Mouse (Mus musculus): ENCODE results near the gene Calm1. TPM values are rescaled to one million over a fixed set of nuclear protein-coding genes. Genes with fewer than 3 reads are reported as not detected.
A peak's percentile ranks its signal among the peaks of the same experiment; 100 is the strongest.
"Not testable (repeated sequence)": the region's sequence is repeated elsewhere in the genome, so short reads cannot be mapped to it uniquely, and the experiment has no call there.

Gene Calm1
- polyA plus RNA-seq (2012; rRNA removed), result 319 and 402 TPM in 2 replicates

GRCm38 (mm10) chr12:100198967-100199660 lies at the start of gene Calm1:
TSS of gene Calm1 (plus strand) at chr12:100199435.
- DNase-seq (ENCODE audit: low read depth), result no peak

- no peak for DNase-seq (ENCODE audit: low read depth)
These were observed 46.8 kb upstream of the Calm1 start for GRCm38 (mm10) chr12:100152466-100152865.

DNA sequence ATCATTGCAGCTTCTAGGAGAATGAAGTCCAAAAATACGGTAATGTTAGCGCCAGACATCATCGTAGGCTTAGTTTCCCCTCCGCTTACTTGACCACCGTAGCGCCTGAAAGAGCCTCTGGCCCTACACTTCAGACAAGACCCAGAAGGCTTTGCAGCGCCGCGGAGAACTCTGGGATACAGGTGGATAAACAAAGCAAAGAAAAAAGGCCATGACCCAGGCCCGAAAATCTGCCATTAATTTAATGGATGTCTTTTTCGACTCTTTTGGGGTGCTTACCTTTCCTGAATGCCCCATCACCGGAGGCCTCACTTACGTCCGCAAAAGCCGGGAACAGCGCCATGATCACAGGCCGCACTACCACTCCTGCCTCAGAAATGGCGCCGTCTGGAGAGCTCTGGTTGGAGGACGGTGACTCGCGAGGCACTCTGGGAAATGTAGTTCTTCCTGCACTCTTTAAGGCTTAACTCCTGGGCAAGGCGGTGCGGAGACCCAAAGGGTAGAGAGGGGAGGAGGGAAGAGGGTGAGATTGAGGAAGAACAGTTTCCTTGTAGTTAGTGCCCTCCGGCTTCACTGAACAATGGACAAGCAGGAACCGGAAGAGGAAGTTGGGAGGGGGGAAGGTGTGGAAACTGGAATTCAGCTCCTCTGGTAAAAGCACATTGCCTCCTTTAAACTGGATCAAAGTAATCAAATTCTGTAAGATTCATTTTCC lies 39.8 kb upstream of the Calm1 start, which contains the start of gene Nrde2:
Nrde2 (minus strand) TSS at position 393 of the 715 bp plus-strand sequence.
- DNase-seq (ENCODE audit: low read depth), result peak; percentile 75

GRCm38 (mm10) chr12:100164991-100165500 lies 34.2 kb upstream of the Calm1 start:
- no peak for DNase-seq (ENCODE audit: low read depth)

- DNase-seq (ENCODE audit: low read depth), result no peak
These were observed 33.1 kb upstream of the Calm1 start for GRCm38 (mm10) chr12:100166177-100166576.

- DNase-seq (ENCODE audit: low read depth), result no peak
These were observed 32.3 kb upstream of the Calm1 start for GRCm38 (mm10) chr12:100166939-100167338.

DNA sequence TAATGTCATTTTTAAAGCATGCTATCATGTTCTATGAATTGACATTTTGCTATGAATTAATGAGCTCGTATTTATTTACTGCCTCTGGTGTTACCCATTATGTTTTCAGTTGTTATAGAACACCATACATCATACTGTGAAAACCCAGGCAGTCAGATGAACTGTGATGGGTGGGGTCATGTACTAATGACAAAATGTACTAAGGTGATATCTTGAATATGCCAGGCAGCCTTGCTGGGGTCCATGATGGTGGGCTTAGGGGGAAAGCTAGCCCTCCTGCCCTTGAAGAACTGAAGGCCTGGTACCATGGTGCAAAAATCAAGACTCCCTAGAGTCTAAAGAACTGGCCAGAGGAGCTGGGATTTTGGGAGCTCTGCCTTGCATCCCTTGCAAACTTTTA lies 31.7 kb upstream of the Calm1 start:
- DNase-seq (ENCODE audit: low read depth), result no peak

DNA sequence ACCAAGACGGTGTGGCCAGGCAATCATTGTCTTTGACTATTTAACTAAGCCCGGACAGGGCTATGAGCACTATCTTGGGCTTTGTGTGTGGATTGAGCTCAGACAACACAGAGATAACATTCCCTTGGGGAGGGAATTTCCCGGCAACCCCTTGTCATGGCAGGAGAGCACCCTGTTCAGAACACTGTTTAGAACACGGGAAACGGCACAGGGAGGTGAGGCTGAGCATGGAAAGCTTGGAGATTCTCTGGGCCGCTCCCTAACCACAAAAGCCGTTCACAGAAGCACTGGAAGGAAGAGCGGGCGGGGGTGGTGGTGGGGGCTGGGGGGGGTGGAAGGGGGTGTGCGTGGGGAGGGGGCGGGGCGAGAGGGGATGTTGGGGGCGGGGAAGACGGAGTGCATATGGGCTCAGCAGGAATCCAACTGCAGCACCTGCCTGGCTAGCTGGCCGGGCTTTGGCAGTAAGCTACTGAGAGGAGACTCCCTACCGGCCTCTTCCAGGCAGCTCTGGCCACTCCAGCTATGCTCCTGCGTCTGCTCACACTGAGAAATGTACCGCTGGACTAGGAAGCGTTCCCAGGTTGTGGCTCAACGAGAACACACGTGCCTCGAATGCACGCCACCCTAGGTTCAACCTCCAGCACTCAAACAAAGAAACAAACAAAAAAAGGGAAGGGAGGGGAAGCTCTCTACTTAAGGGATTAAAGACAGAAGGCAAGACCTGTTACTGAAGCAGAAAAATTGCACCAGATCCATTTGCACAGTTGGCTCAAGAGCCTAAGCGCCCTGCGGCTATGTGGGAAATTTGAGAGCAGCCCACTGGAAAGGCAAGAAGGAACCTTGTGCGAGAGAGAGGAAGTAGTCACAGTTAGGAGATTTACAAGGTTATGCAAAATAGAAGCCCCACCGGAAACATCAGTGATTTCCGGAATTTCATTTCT lies 31.0 kb upstream of the Calm1 start:
- no peak for DNase-seq (ENCODE audit: low read depth)

GRCm38 (mm10) chr12:100172481-100172880 lies 26.8 kb upstream of the Calm1 start:
- DNase-seq (ENCODE audit: low read depth), result no peak

GRCm38 (mm10) chr12:100176469-100177056 lies 22.7 kb upstream of the Calm1 start:
- DNase-seq (ENCODE audit: low read depth), result no peak

GRCm38 (mm10) chr12:100178898-100179440 lies 20.3 kb upstream of the Calm1 start:
- DNase-seq (ENCODE audit: low read depth), result no peak

- DNase-seq (ENCODE audit: low read depth), result no peak
These were observed 18.4 kb upstream of the Calm1 start for GRCm38 (mm10) chr12:100180802-100181201.

DNA sequence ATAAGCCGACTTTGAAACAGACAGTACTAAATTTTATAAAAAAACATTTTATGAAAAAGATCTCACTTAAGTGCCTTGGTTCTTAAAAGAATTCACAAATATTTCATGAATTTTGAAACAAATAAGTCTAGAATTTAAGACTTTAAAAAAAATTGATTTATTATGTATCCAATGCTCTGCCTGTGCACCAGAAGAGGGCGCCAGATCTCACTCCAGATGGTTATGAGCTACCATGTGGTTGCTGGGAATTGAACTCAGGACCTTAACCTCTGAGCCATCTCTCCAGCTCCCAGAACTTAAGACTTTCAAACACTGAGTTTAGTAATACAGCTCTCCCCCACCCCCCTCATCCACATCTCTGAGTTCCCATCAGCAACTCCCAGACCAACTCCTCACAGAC lies 16.6 kb upstream of the Calm1 start:
- DNase-seq (ENCODE audit: low read depth), result no peak

GRCm38 (mm10) chr12:100183970-100184369 lies 15.3 kb upstream of the Calm1 start:
- no peak for DNase-seq (ENCODE audit: low read depth)

- DNase-seq (ENCODE audit: low read depth), result not testable (repeated sequence)
These were observed 14.3 kb upstream of the Calm1 start for GRCm38 (mm10) chr12:100184976-100185375.

DNA sequence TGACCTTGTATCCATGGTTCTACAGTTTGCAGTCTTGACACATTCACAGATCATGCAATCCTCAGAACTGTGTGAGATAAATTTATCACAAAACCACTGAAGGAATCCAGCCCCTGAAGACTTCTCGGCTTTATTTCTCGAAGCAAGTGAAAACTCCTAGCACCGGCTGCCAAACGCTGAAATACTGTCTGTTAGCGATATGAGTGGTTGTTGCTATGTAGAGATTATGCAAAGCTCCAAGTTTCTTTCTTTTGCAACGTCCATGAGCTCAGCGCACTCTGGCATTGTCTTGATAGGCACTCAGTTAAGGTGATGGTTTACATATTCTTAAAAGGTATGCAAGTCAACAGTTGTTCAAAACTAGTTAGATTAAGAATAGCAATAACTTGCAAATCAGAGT lies 13.3 kb upstream of the Calm1 start:
- no peak for DNase-seq (ENCODE audit: low read depth)

DNA sequence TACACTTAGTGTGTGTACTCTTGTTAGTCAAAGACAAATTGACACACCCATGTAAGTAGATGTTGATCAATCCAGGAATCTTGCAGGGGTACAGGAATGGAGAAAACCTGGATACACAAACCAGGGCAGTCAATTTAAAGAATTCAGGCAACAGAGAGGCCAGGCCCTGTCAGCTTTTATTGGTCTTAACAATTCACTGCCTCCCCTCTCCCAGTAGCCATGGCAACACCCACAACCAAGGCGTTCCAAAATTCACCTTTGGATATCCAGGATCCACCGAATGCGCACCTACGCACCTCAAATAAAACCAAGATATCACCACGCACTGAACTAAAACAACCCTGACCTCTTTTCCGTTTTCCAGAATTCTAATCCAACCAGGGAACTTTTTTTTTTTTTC lies 12.9 kb upstream of the Calm1 start:
- no peak for DNase-seq (ENCODE audit: low read depth)

- DNase-seq (ENCODE audit: low read depth), result peak; percentile 95
These were observed 12.1 kb upstream of the Calm1 start for GRCm38 (mm10) chr12:100187013-100187755.

DNA sequence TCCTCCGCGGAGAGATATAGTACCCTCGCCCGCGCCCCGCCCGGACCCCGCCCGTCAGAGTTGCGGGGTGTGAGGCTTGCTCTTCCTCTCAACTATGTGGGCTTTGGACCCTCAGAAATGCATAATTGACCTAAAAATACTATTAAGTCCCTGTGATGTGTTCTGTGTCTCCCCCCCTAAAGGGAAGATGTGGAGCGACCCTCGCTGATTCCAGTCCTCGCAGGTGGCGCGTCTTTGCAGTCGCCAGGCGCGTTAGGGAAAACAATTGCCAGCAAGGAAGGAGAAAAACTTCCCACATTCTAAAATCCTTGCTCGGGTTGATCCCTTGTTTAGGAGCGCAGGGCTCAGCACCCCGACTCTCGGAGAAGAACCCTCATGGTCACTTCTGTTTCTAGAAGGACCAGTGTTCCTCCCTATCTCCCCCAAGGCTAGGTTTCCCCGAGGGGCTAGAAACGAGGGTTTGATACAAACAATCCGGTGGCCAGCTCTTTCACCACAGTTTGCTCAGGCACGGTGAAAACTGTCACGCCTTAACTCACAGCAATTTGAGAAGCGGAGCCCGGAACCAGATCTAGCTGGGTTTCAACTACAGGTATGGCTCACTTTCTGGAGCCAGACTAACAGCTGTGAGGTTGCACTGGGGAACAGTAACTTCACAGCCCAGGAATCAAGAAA lies 11.3 kb upstream of the Calm1 start:
- DNase-seq (ENCODE audit: low read depth), result no peak

DNA sequence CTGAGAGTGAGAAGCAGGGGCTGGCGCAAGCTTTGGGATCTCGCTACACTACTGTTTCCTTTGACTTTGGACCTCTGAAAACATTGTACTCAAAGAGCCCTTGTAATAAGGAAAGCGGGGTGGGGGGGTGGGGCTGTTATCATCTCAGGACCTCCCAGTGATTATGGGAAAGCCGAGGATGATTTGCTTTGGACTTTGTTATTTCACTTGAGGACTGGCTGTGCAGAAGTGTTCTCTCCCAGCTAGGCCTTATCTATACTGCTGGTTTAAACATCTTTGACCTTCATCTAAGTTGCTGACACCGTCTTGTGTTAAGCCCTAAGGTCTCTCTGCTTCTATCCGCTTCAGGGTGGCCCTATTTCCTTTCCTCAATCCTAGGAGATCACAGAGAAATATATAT lies 8.4 kb upstream of the Calm1 start:
- DNase-seq (ENCODE audit: low read depth), result no peak
